ENCODE assay signal across 12 mouse cellular contexts in genomic region chr1:159594099-159595058, GRCm38 (mm10).
DNase-seq lines count a peak whose midpoint lies in the region; ATAC-seq and TF ChIP-seq lines count a peak whose summit lies in the region.
"Had no signal": no experiment of that assay in that cellular context is flagged by ENCODE, and none has a peak within 500 bp of the region (broad histone marks: within the 10 kb centered on the region; RNA-seq: fewer than 3 reads in every experiment).

No protein-coding gene starts in this region.

- peak; percentile 71 to 74 for DNase-seq in right cerebral cortex, postnatal 10 days (ENCODE audit: low spot score in 2 of 2)
- DNase-seq in right cerebral cortex, postnatal 36 days (ENCODE audit: low spot score in 2 of 2) = no peak
- DNase-seq in cerebellum, postnatal 36 days = peak; percentile 44 to 54
- DNase-seq in hindbrain, postnatal 0 days (ENCODE audit: low spot score) = peak; percentile 86
- peak; percentile 16 for DNase-seq in retina, postnatal 7 days (ENCODE audit: low read depth, low spot score)
- no peak for DNase-seq in lung, postnatal 4 days
- no peak for DNase-seq in kidney, adult 18-20 months
- no peak for DNase-seq in heart, postnatal 10 days
- DNase-seq: adrenal gland, postnatal 36 days; heart, postnatal 14 days; kidney, adult 9 months had no signal

- H3K4me3 ChIP-seq in hindbrain, postnatal 0 days (ENCODE audit: low read length) = no peak overlapping the region
- H3K4me3 ChIP-seq: erythroblast, embryonic 14.5 days had no signal

- H3K9me3 ChIP-seq in hindbrain, postnatal 0 days (ENCODE audit: low read length) = no peaks in the 10 kb centered on the region

- WGBS in hindbrain, postnatal 0 days = 44% methylated on average over 14 of the region's 14 CpGs

- no peak overlapping the region for H3K4me2 ChIP-seq in hindbrain, postnatal 0 days (ENCODE audit: low read depth, low read length)

- H3K27me3 ChIP-seq in hindbrain, postnatal 0 days (ENCODE audit: insufficient read depth, low read length) = no peaks in the 10 kb centered on the region

- intact Hi-C loops in heart, postnatal 10 days (cut with DNase I) = no loop called here

- no peak for TF ChIP-seq CTCF in hindbrain, postnatal 0 days (IDR thresholded peaks at IDR 0.05; ENCODE audit: low read depth)

- H3K36me3 ChIP-seq in hindbrain, postnatal 0 days (ENCODE audit: insufficient read depth, low read length) = no peaks in the 10 kb centered on the region

- ATAC-seq in hindbrain, postnatal 0 days = peak; percentile 90

- H3K27ac ChIP-seq in hindbrain, postnatal 0 days = peak overlapping the region; percentile 54; the same call in 1 of the 2 replicates

- H3K9ac ChIP-seq in hindbrain, postnatal 0 days (replicated peaks; ENCODE audit: low read length) = no peak overlapping the region

- no peaks in the 10 kb centered on the region for H3K4me1 ChIP-seq in hindbrain, postnatal 0 days (ENCODE audit: insufficient read depth, low read length)

Comparison
In these comparisons a context has a peak if more than half of its experiments do, and no peak if none do; other contexts are left out.
1. DNase-seq: peak in right cerebral cortex, postnatal 10 days (2 of 2), cerebellum, postnatal 36 days (2 of 2), hindbrain, postnatal 0 days (single experiment) and retina, postnatal 7 days (single experiment); none in right cerebral cortex, postnatal 36 days (0 of 2), lung, postnatal 4 days (0 of 2), kidney, adult 18-20 months (single experiment) and heart, postnatal 10 days (0 of 2).